Mouse (Mus musculus) erythroblast, embryonic 14.5 days (primary cell): ENCODE data around the gene Tle3. TPM values are rescaled to one million over a fixed set of nuclear protein-coding genes. Genes with fewer than 3 reads are reported as not detected.

Source experiments
- H3K27me3 ChIP-seq: 2 replicates; pipeline ENCODE4 v1.6.1; 2012; ENCODE audit warnings: inconsistent platforms; ENCODE audit not compliant: control insufficient read depth
- H3K36me3 ChIP-seq: 2 replicates; pipeline ENCODE4 v1.6.1; 2012; ENCODE audit warnings: mild to moderate bottlenecking, inconsistent platforms; ENCODE audit not compliant: control insufficient read depth
- H3K4me1 ChIP-seq: 2 replicates; pipeline ENCODE4 v1.6.1; 2012; ENCODE audit warnings: inconsistent platforms; ENCODE audit not compliant: control insufficient read depth
- H3K4me3 ChIP-seq: replicated peaks from 2 replicates; pipeline ENCODE3; 2012; ENCODE audit warnings: moderate library complexity, mild to moderate bottlenecking, inconsistent platforms
- H3K9me3 ChIP-seq: 2 replicates; pipeline ENCODE4 v1.6.1; 2012; ENCODE audit warnings: low read length, inconsistent platforms, mixed read lengths; ENCODE audit not compliant: control insufficient read depth
- GATA1 ChIP-seq: IDR thresholded peaks from 2 replicates; pipeline ENCODE4 v1.6.1; 2012; ENCODE audit warnings: low read length, inconsistent platforms, mixed read lengths
- TAL1 ChIP-seq: IDR thresholded peaks from 3 replicates; pipeline ENCODE4 v1.6.1; 2012; ENCODE audit warnings: low read length, inconsistent platforms, mixed read lengths
- polyA plus RNA-seq: library from polyadenylated mRNA; stranded (reverse); fragments of >175 nt; gene quantifications from 2 replicates; pipeline ENCODE4 v1.2.3, GENCODE M21; 2012

The Tle3 gene
- polyA plus RNA-seq, 1 experiment, result 1.5 TPM

- TF ChIP-seq TAL1 (no peak), GATA1 (no peak)
- Histone ChIP-seq H3K4me1 (peaks cover 14% of the 10 kb centered on the region), H3K36me3 (peaks cover 5% of the 10 kb centered on the region), H3K27me3 (0 out of 2 replicates have a peak, but pooled peaks cover 2% of the 10 kb centered on the region), H3K9me3 (no peaks in the 10 kb centered on the region), H3K4me3 (no peak overlapping the region)
Observed at GRCm38 (mm10) chr9:61386314-61386713, 14.1 kb downstream of the Tle3 start.

GRCm38 (mm10) chr9:61387797-61388196 is 15.6 kb downstream of the Tle3 start:
- H3K4me1 ChIP-seq, result peaks cover 4% of the 10 kb centered on the region
- no peak overlapping the region for H3K4me3 ChIP-seq
- TF ChIP-seq TAL1, result no peak
- no peak for TF ChIP-seq GATA1
- H3K36me3 ChIP-seq, result peaks cover 2% of the 10 kb centered on the region
- H3K9me3 ChIP-seq, result no peaks in the 10 kb centered on the region
- no peaks in the 10 kb centered on the region for H3K27me3 ChIP-seq

- H3K4me3 ChIP-seq, result no peak overlapping the region
- no peaks in the 10 kb centered on the region for H3K4me1 ChIP-seq
- TF ChIP-seq GATA1 (no peak), TAL1 (no peak)
- H3K9me3 ChIP-seq, result no peaks in the 10 kb centered on the region
- peaks cover 4% of the 10 kb centered on the region for H3K36me3 ChIP-seq
- H3K27me3 ChIP-seq, result no peaks in the 10 kb centered on the region
Observed at GRCm38 (mm10) chr9:61388214-61388613, 16.0 kb downstream of the Tle3 start.

- Histone ChIP-seq H3K4me3 (no peak overlapping the region), H3K4me1 (no peaks in the 10 kb centered on the region), H3K36me3 (peaks cover 9% of the 10 kb centered on the region), H3K9me3 (no peaks in the 10 kb centered on the region), H3K27me3 (no peaks in the 10 kb centered on the region)
- no peak for TF ChIP-seq GATA1
- TF ChIP-seq TAL1, result no peak
Observed at GRCm38 (mm10) chr9:61388689-61389403, 16.7 kb downstream of the Tle3 start.

- TF ChIP-seq TAL1 (no peak), GATA1 (no peak)
- Histone ChIP-seq H3K36me3 (peaks cover 13% of the 10 kb centered on the region), H3K9me3 (no peaks in the 10 kb centered on the region), H3K27me3 (no peaks in the 10 kb centered on the region), H3K4me1 (no peaks in the 10 kb centered on the region), H3K4me3 (no peak overlapping the region)
Observed at GRCm38 (mm10) chr9:61389404-61389701, 17.2 kb downstream of the Tle3 start.

- Histone ChIP-seq H3K9me3 (no peaks in the 10 kb centered on the region), H3K4me3 (no peak overlapping the region), H3K36me3 (peaks cover 26% of the 10 kb centered on the region), H3K4me1 (no peaks in the 10 kb centered on the region), H3K27me3 (no peaks in the 10 kb centered on the region)
- TF ChIP-seq GATA1, result no peak
- TF ChIP-seq TAL1, result no peak
Observed at GRCm38 (mm10) chr9:61391570-61392337, 19.6 kb downstream of the Tle3 start.

- TF ChIP-seq GATA1, result no peak
- H3K9me3 ChIP-seq, result no peaks in the 10 kb centered on the region
- H3K27me3 ChIP-seq, result no peaks in the 10 kb centered on the region
- H3K4me3 ChIP-seq, result no peak overlapping the region
- H3K4me1 ChIP-seq, result no peaks in the 10 kb centered on the region
- peaks cover 26% of the 10 kb centered on the region for H3K36me3 ChIP-seq
Observed at GRCm38 (mm10) chr9:61392338-61392620, 20.1 kb downstream of the Tle3 start.

- Histone ChIP-seq H3K9me3 (no peaks in the 10 kb centered on the region), H3K36me3 (peaks cover 31% of the 10 kb centered on the region), H3K4me3 (no peak overlapping the region), H3K4me1 (no peaks in the 10 kb centered on the region), H3K27me3 (no peaks in the 10 kb centered on the region)
- TF ChIP-seq TAL1 (no peak), GATA1 (no peak)
Observed at GRCm38 (mm10) chr9:61393161-61393560, 21.0 kb downstream of the Tle3 start.

- H3K27me3 ChIP-seq, result no peaks in the 10 kb centered on the region
- no peak for TF ChIP-seq GATA1
- TF ChIP-seq TAL1, result no peak
- no peaks in the 10 kb centered on the region for H3K9me3 ChIP-seq
- no peak overlapping the region for H3K4me3 ChIP-seq
- H3K36me3 ChIP-seq, result peaks cover 38% of the 10 kb centered on the region
- H3K4me1 ChIP-seq, result no peaks in the 10 kb centered on the region
Observed at GRCm38 (mm10) chr9:61393847-61394246, 21.7 kb downstream of the Tle3 start.

- H3K4me3 ChIP-seq, result no peak overlapping the region
- H3K36me3 ChIP-seq, result peaks cover 36% of the 10 kb centered on the region
- H3K27me3 ChIP-seq, result no peaks in the 10 kb centered on the region
- H3K9me3 ChIP-seq, result no peaks in the 10 kb centered on the region
- no peaks in the 10 kb centered on the region for H3K4me1 ChIP-seq
- no peak for TF ChIP-seq GATA1
- no peak for TF ChIP-seq TAL1
Observed at GRCm38 (mm10) chr9:61395071-61395470, 22.9 kb downstream of the Tle3 start.
